Mouse (Mus musculus) small intestine, adult 2 months (tissue): ENCODE measurements at regions not wholly inside any gene's neighbourhood (a gene's known extent, or its start where the extent isn't known, plus 50 kb on each side); places are given as distances from the start of the nearest gene placed in this dataset.

Experiments used
- H3K27ac ChIP-seq: fragments of 200-500 bp; 2 replicates; pipeline ENCODE4 v1.5.1; 2012; ENCODE audit warnings: low read depth, low read length, control low read depth, inconsistent platforms; ENCODE audit not compliant: insufficient read depth
- H3K27me3 ChIP-seq: fragments of 200-500 bp; 2 replicates; pipeline ENCODE4 v1.6.1; 2012; ENCODE audit warnings: mild to moderate bottlenecking, moderate library complexity, low read length, inconsistent platforms; ENCODE audit not compliant: control insufficient read depth, insufficient read depth
- H3K36me3 ChIP-seq: fragments of 200-500 bp; 2 replicates; pipeline ENCODE4 v1.6.1; 2012; ENCODE audit warnings: mild to moderate bottlenecking, low read length, control low read depth, inconsistent platforms; ENCODE audit not compliant: control insufficient read depth, insufficient read depth
- H3K4me1 ChIP-seq: fragments of 200-500 bp; 2 replicates; pipeline ENCODE4 v1.6.1; 2012; ENCODE audit warnings: low read length, inconsistent platforms, mixed read lengths; ENCODE audit not compliant: control insufficient read depth, insufficient read depth, insufficient read length
- H3K4me3 ChIP-seq: fragments of 200-500 bp; 2 replicates; pipeline ENCODE4 v1.5.1; 2012; ENCODE audit warnings: low read depth, mild to moderate bottlenecking, control low read depth, inconsistent platforms, low read length, moderate library complexity
- CTCF ChIP-seq: fragments of 200-500 bp; IDR thresholded peaks from 2 replicates; pipeline ENCODE4 v1.5.1; 2012; ENCODE audit warnings: low read depth, mild to moderate bottlenecking, control low read depth, inconsistent platforms, low read length, moderate library complexity, mixed read lengths; ENCODE audit not compliant: insufficient replicate concordance, insufficient read length; ENCODE audit errors: extremely low read depth
- POLR2A ChIP-seq: fragments of 200-500 bp; IDR thresholded peaks from 2 replicates; pipeline ENCODE4 v1.6.1; 2012; ENCODE audit warnings: low read depth, mild to moderate bottlenecking, control low read depth, inconsistent platforms, low read length, moderate library complexity
- WGBS: fragments of 180-500 bp; shearing (Covaris S2); methylation state at CpG from one replicate; pipeline ENCODE4 v1.1.7; 2018; 5-methylcytosine and 5-hydroxymethylcytosine counted together

DNA sequence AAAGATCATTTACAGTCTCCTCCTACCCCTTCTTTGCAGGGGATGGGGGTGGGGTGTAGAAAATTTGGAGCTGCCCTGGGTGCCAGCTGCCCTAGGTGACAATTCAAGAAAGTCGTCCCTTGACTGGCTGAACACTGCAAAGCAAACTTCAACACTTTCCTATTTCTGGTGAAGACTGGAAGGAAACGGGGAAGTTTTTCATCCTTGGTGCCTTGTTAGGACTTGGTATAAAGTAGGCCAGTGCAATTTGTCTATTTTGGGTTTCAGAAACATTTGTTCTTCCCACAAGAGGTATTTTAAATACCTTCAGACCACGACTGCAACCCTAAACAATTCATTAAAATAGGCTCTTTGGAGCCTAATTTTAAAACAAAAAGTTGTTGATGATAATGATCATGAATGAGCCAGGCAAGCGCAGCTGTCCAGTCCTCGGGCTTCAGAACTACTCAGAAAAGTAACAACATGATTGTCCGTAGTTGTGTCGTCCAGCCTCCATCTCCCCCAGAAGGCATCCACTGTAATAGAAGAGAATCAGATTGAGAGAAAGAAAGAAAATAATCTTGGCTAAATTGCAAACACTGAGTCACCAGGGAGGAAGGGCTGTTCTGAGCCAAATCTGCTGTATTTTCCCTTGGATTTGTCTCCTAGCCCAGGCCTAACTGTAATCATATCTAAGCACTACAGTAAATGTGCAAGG lies 194.2 kb downstream of the Mex3b start:
- Histone ChIP-seq H3K36me3 (no peaks in the 10 kb centered on the region), H3K4me1 (no peaks in the 10 kb centered on the region), H3K4me3 (no peak overlapping the region), H3K27me3 (no peaks in the 10 kb centered on the region), H3K27ac (no peak overlapping the region)
- TF ChIP-seq POLR2A (no peak), CTCF (no peak)
- WGBS = 71% methylated on average over 7 of the region's 7 CpGs

DNA sequence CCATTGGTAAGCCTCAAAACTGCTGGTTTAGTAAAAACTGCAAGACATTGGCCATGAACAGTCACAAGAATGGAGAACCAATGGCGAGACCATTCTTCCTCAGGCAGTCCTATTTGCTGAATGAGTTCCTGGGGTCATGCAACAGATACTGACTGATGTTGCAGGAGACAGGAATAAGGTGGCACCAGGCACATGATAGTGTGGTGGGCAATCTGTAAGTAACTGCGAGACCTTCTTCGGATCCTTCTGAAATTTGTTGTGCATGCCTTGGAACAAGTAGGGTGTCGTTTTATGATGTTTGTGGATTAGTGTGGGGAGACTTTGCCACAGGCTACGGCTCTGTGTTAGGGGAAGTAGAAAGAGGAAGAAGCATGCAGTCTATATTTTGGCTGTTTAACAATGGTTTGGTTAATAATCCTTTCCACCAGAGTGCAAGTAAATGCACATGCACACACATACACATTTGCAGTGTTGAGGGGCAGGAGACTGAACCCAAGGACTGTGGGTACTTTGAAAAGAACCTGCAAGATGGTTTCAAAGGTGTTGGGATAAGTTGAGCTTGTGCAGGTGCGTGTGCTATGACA lies 194.9 kb downstream of the Mex3b start:
- H3K36me3 ChIP-seq = no peaks in the 10 kb centered on the region
- no peaks in the 10 kb centered on the region for H3K27me3 ChIP-seq
- no peak overlapping the region for H3K4me3 ChIP-seq
- no peak for TF ChIP-seq POLR2A
- no peak for TF ChIP-seq CTCF
- H3K4me1 ChIP-seq = no peaks in the 10 kb centered on the region
- H3K27ac ChIP-seq = no peak overlapping the region
- 75% methylated on average over 6 of the region's 6 CpGs for WGBS

DNA sequence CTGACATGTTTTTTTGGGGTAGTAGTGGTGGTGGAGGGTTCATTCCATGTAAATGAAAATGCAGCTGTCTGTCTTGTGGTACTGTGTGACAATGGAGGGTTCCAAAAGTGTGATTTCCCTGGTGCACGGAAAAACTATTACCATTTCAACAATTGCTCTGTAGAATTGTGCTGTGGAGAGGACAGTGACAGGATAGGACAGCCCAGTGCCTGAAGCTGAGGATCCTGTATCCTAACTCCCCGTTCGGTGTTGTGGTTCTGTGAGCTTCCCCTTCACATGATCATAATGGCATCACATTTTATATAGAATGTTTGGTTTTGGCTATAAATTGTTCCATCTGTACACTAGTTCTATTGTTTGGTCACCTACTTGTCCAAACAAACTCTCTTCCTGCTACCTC lies 196.4 kb downstream of the Mex3b start:
- Histone ChIP-seq H3K4me1 (no peaks in the 10 kb centered on the region), H3K27ac (no peak overlapping the region), H3K36me3 (no peaks in the 10 kb centered on the region), H3K4me3 (no peak overlapping the region), H3K27me3 (no peaks in the 10 kb centered on the region)
- WGBS = 82% methylated on average over 3 of the region's 3 CpGs
- TF ChIP-seq POLR2A (no peak), CTCF (no peak)

DNA sequence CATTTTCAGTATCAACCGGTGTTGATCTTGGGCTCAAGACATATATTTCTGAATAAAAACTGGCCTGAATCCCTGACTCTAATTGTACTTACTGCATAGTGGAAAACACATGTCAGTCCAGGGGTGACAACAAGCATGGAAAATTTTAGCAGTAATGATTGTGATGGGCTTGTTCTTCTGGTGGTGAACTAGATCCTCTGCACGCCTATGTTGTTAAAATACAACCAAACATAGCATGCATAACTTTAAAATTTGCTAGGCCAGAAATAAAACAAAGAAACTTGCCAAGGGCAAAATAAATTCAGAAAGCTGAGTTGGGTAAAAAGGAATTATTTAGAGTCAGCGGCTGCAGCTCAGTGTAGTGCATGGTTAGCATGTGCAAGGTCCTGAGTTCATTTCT lies 198.2 kb downstream of the Mex3b start:
- Histone ChIP-seq H3K27ac (no peak overlapping the region), H3K4me1 (no peaks in the 10 kb centered on the region), H3K27me3 (no peaks in the 10 kb centered on the region), H3K36me3 (no peaks in the 10 kb centered on the region), H3K4me3 (no peak overlapping the region)
- TF ChIP-seq POLR2A (no peak), CTCF (no peak)
- 89% methylated on average over 3 of the region's 3 CpGs for WGBS

DNA sequence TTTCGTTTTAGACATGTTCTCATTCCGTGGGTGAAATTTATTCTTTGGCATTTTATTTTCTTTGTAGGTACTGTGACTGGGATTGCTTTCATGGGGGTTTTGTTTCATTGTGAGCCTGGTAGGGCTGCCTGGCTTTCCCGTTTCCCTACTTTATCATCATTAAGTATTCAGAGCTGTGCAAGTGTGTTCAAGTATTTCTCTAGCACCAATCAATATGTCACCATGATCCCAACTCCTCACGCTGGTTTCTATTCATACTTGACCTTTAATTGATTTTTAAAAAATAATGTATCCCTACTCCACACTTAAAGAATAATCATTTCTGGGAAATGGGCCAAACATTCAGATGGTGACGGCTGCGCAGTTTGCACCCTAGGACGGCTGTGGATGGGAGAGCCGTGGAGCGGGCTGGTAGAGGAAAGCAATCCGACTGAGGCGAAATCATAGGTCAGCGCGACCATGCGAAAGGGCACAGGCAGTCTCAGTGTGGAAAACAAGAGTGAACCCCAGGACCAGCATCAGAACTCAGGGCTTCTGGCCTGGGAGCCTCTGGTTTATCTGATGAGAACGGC lies 207.4 kb downstream of the Mex3b start:
- Histone ChIP-seq H3K4me1 (no peaks in the 10 kb centered on the region), H3K4me3 (no peak overlapping the region), H3K27ac (no peak overlapping the region), H3K36me3 (no peaks in the 10 kb centered on the region), H3K27me3 (no peaks in the 10 kb centered on the region)
- TF ChIP-seq POLR2A = no peak
- WGBS = 62% methylated on average over 15 of the region's 15 CpGs

DNA sequence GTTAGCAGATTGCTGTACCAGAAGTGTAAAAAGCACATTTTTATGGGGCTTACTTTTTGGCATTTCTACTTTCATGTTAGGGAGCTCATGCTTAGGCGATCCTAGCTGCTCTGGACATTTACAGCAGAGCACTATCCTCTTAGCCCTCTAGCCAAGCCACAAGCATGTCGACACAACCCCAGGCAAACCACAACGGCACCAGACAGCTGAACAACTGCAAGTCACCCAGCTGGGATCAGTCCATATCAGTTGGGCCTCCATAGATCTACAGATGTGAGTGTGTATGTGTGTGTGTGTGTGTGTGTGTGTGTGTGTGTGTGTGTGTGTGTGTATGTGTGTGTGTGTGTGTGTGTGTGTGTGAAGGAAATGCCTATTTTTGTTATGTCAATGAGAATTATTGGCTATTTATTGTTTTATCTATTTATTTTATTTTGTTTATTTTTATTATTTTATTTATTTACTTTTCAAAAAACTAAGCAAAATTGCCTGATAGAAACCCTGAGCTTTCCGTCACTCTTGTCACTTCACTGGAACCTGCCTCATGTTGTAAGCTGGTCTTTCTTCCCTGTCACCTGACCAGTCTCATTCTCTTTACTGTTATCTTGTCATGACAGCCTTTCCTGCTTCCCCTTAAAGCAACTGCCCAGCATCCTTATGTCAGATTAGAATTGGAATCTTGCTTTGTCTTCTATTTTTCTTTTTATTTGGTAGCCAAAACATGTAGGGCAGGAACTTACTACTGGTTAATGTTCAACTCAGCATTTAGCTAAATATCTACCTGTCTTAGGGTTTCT lies 208.2 kb downstream of the Mex3b start:
- WGBS = 72% methylated on average over 4 of the region's 4 CpGs
- Histone ChIP-seq H3K27ac (no peak overlapping the region), H3K4me3 (no peak overlapping the region), H3K27me3 (no peaks in the 10 kb centered on the region), H3K4me1 (no peaks in the 10 kb centered on the region), H3K36me3 (no peaks in the 10 kb centered on the region)
- no peak for TF ChIP-seq CTCF
- TF ChIP-seq POLR2A = no peak
